Mouse (Mus musculus) embryonic facial prominence, embryonic 10.5 days (tissue): ENCODE results near the gene Fam207a. TPM values are rescaled to one million over a fixed set of nuclear protein-coding genes. Genes with fewer than 3 reads are reported as not detected.

Experiments used
- DNase-seq: peaks from one replicate; pipeline ENCODE4 v3.0.0-alpha.2; 2017; ENCODE audit warnings: low spot score
- H3K27ac ChIP-seq: fragments of 300-500 bp; sonication (generic); replicated peaks from 2 replicates; pipeline ENCODE4 v1.5.1; 2016; ENCODE audit warnings: mild to moderate bottlenecking
- H3K27me3 ChIP-seq: fragments of 300-500 bp; sonication (generic); replicated peaks from 2 replicates; pipeline ENCODE4 v1.6.1; 2016; ENCODE audit warnings: low read depth, mild to moderate bottlenecking; ENCODE audit not compliant: poor library complexity, severe bottlenecking
- H3K36me3 ChIP-seq: fragments of 300-500 bp; sonication (generic); replicated peaks from 2 replicates; pipeline ENCODE4 v1.6.1; 2016; ENCODE audit warnings: mild to moderate bottlenecking, moderate library complexity
- H3K4me1 ChIP-seq: fragments of 300-500 bp; sonication (generic); 2 replicates; pipeline ENCODE4 v1.6.1; 2016
- H3K4me3 ChIP-seq: fragments of 300-500 bp; sonication (generic); 2 replicates; pipeline ENCODE4 v1.5.1; 2016; ENCODE audit warnings: mild to moderate bottlenecking, moderate library complexity
- H3K9me3 ChIP-seq: fragments of 300-500 bp; sonication (generic); 2 replicates; pipeline ENCODE4 v1.6.1; 2016; ENCODE audit warnings: mild to moderate bottlenecking
- WGBS: fragments of 180-500 bp; shearing (Covaris S2); methylation state at CpG from one replicate; pipeline ENCODE4 v1.1.7; 2016; 5-methylcytosine and 5-hydroxymethylcytosine counted together
- polyA plus RNA-seq: library from polyadenylated mRNA; unstranded; fragments of >200 nt; fragmentation: Nextera tagmentation; extraction: Ambion mirVana; gene quantifications from 2 replicates; pipeline ENCODE4 v1.2.1, GENCODE M21; 2016

Gene Fam207a
- polyA plus RNA-seq, 1 experiment from 2014 or later: 43.9 TPM

- 68% methylated on average over 18 of the region's 18 CpGs for WGBS
- no peak for DNase-seq
These were observed 31.2 kb downstream of the Fam207a start for GRCm38 (mm10) chr10:77484205-77484935.

GRCm38 (mm10) chr10:77481814-77482213 lies 33.8 kb downstream of the Fam207a start:
- Histone ChIP-seq H3K27me3 (no peaks in the 10 kb centered on the region), H3K36me3 (peaks cover 16% of the 10 kb centered on the region), H3K27ac (no peak overlapping the region), H3K4me3 (no peak overlapping the region), H3K9me3 (no peaks in the 10 kb centered on the region), H3K4me1 (peaks cover 10% of the 10 kb centered on the region)
- no peak for DNase-seq

More at GRCm38 (mm10) chr10:77484205-77484935, 31.2 kb downstream of the Fam207a start:
- peaks cover 10% of the 10 kb centered on the region for H3K4me1 ChIP-seq
- H3K36me3 ChIP-seq: peaks cover 41% of the 10 kb centered on the region
- H3K9me3 ChIP-seq: no peaks in the 10 kb centered on the region
- H3K27ac ChIP-seq: no peak overlapping the region
- H3K27me3 ChIP-seq: no peaks in the 10 kb centered on the region
- no peak overlapping the region for H3K4me3 ChIP-seq

GRCm38 (mm10) chr10:77479972-77480371 lies 35.6 kb downstream of the Fam207a start:
- Histone ChIP-seq H3K9me3 (no peaks in the 10 kb centered on the region), H3K36me3 (no peaks in the 10 kb centered on the region), H3K27ac (no peak overlapping the region), H3K4me1 (peaks cover 17% of the 10 kb centered on the region), H3K27me3 (no peaks in the 10 kb centered on the region), H3K4me3 (no peak overlapping the region)
- no peak for DNase-seq
- WGBS: 75% methylated on average over 1 of the region's 1 CpGs

- no peaks in the 10 kb centered on the region for H3K27me3 ChIP-seq
- H3K27ac ChIP-seq: no peak overlapping the region
- H3K4me1 ChIP-seq: peaks cover 11% of the 10 kb centered on the region
- 92% methylated on average over 3 of the region's 3 CpGs for WGBS
- no peaks in the 10 kb centered on the region for H3K9me3 ChIP-seq
- DNase-seq: no peak
- H3K36me3 ChIP-seq: no peaks in the 10 kb centered on the region
- no peak overlapping the region for H3K4me3 ChIP-seq
These were observed 38.7 kb downstream of the Fam207a start for GRCm38 (mm10) chr10:77476907-77477306.

- H3K36me3 ChIP-seq: no peaks in the 10 kb centered on the region
- no peaks in the 10 kb centered on the region for H3K27me3 ChIP-seq
- H3K4me3 ChIP-seq: no peak overlapping the region
- no peak for DNase-seq
- no peaks in the 10 kb centered on the region for H3K9me3 ChIP-seq
- H3K4me1 ChIP-seq: peaks cover 16% of the 10 kb centered on the region
- WGBS: 76% methylated on average over 5 of the region's 5 CpGs
- H3K27ac ChIP-seq: no peak overlapping the region
These were observed 43.4 kb downstream of the Fam207a start for GRCm38 (mm10) chr10:77472188-77472587.

GRCm38 (mm10) chr10:77471512-77471911 lies 44.1 kb downstream of the Fam207a start:
- Histone ChIP-seq H3K36me3 (no peaks in the 10 kb centered on the region), H3K27me3 (no peaks in the 10 kb centered on the region), H3K4me3 (no peak overlapping the region), H3K27ac (no peak overlapping the region), H3K4me1 (peaks cover 16% of the 10 kb centered on the region), H3K9me3 (no peaks in the 10 kb centered on the region)
- DNase-seq: no peak
- 81% methylated on average over 7 of the region's 7 CpGs for WGBS

- WGBS: 82% methylated on average over 3 of the region's 3 CpGs
These were observed 44.8 kb downstream of the Fam207a start for GRCm38 (mm10) chr10:77470763-77471162.

GRCm38 (mm10) chr10:77468675-77469074 lies 46.9 kb downstream of the Fam207a start:
- Histone ChIP-seq H3K36me3 (no peaks in the 10 kb centered on the region), H3K27ac (0 out of 2 replicates have a peak overlapping the region, but pooled peaks have one; percentile 35)

More at GRCm38 (mm10) chr10:77470763-77471162, 44.8 kb downstream of the Fam207a start:
- no peaks in the 10 kb centered on the region for H3K27me3 ChIP-seq
- H3K9me3 ChIP-seq: no peaks in the 10 kb centered on the region
- H3K4me1 ChIP-seq: peaks cover 16% of the 10 kb centered on the region
- no peak for DNase-seq
- no peak overlapping the region for H3K27ac ChIP-seq
- no peak overlapping the region for H3K4me3 ChIP-seq
- no peaks in the 10 kb centered on the region for H3K36me3 ChIP-seq

GRCm38 (mm10) chr10:77467407-77467806 lies 48.2 kb downstream of the Fam207a start:
- H3K27ac ChIP-seq: no peak overlapping the region
- H3K4me1 ChIP-seq: peaks cover 10% of the 10 kb centered on the region; the same call in 1 of the 2 replicates
- WGBS: 84% methylated on average over 6 of the region's 6 CpGs
- H3K9me3 ChIP-seq: no peaks in the 10 kb centered on the region
- H3K27me3 ChIP-seq: no peaks in the 10 kb centered on the region
- DNase-seq: no peak
- no peak overlapping the region for H3K4me3 ChIP-seq
- no peaks in the 10 kb centered on the region for H3K36me3 ChIP-seq

More at GRCm38 (mm10) chr10:77468675-77469074, 46.9 kb downstream of the Fam207a start:
- no peak for DNase-seq
- WGBS: 64% methylated on average over 4 of the region's 4 CpGs
- Histone ChIP-seq H3K4me1 (peaks cover 14% of the 10 kb centered on the region), H3K27me3 (no peaks in the 10 kb centered on the region), H3K9me3 (no peaks in the 10 kb centered on the region), H3K4me3 (no peak overlapping the region)

GRCm38 (mm10) chr10:77465902-77466301 lies 49.7 kb downstream of the Fam207a start:
- Histone ChIP-seq H3K4me3 (no peak overlapping the region), H3K4me1 (peaks cover 10% of the 10 kb centered on the region; the same call in 1 of the 2 replicates), H3K27me3 (no peaks in the 10 kb centered on the region), H3K9me3 (no peaks in the 10 kb centered on the region), H3K36me3 (no peaks in the 10 kb centered on the region), H3K27ac (no peak overlapping the region)
- DNase-seq: no peak
- WGBS: 87% methylated on average over 5 of the region's 5 CpGs

GRCm38 (mm10) chr10:77464181-77464936 lies 51.2 kb downstream of the Fam207a start:
- Histone ChIP-seq H3K4me1 (peaks cover 10% of the 10 kb centered on the region; the same call in 1 of the 2 replicates), H3K27ac (no peak overlapping the region), H3K9me3 (no peaks in the 10 kb centered on the region), H3K4me3 (no peak overlapping the region), H3K36me3 (no peaks in the 10 kb centered on the region), H3K27me3 (no peaks in the 10 kb centered on the region)
- 78% methylated on average over 10 of the region's 10 CpGs for WGBS
- no peak for DNase-seq

GRCm38 (mm10) chr10:77461161-77461560 lies 54.4 kb downstream of the Fam207a start:
- H3K4me3 ChIP-seq: no peak overlapping the region
- H3K9me3 ChIP-seq: no peaks in the 10 kb centered on the region
- 86% methylated on average over 8 of the region's 8 CpGs for WGBS
- no peaks in the 10 kb centered on the region for H3K36me3 ChIP-seq
- H3K27me3 ChIP-seq: no peaks in the 10 kb centered on the region
- H3K27ac ChIP-seq: no peak overlapping the region
- no peak for DNase-seq
- H3K4me1 ChIP-seq: 0 out of 2 replicates have a peak, but pooled peaks cover 6% of the 10 kb centered on the region
